In the genomic region with DNA sequence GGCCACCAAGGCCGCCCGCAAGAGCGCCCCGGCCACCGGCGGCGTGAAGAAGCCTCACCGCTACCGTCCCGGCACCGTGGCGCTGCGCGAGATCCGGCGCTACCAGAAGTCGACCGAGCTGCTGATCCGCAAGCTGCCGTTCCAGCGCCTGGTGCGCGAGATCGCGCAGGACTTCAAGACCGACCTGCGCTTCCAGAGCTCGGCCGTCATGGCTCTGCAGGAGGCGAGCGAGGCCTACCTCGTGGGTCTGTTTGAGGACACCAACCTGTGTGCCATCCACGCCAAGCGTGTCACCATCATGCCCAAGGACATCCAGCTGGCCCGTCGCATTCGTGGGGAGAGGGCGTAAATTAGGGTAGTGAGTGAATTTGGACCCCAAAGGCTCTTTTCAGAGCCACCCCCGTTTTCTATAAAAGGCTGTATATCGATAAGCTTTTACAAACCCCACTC, we compare ENCODE assay signal across 8 mouse cellular contexts. TPM values are rescaled to one million over a fixed set of nuclear protein-coding genes. Genes with fewer than 3 reads are reported as not detected.
A peak's percentile ranks its signal among the peaks of the same experiment; 100 is the strongest.
DNase-seq lines count a peak whose midpoint lies in the region; ATAC-seq and TF ChIP-seq lines count a peak whose summit lies in the region.
"Not testable (repeated sequence)": the region's sequence is repeated elsewhere in the genome, so short reads cannot be mapped to it uniquely, and the experiment has no call there.

No protein-coding gene starts in this region.

- peak overlapping the region; percentile 69 for H3K4me3 ChIP-seq in G1E (ENCODE audit: low read depth, low read length)
- H3K4me3 ChIP-seq in embryonic facial prominence, embryonic 13.5 days, result peak overlapping the region; percentile 50
- H3K4me3 ChIP-seq in heart, adult 2 months, result peak overlapping the region; percentile 47
- peak overlapping the region; percentile 32 for H3K4me3 ChIP-seq in hindbrain, postnatal 0 days (ENCODE audit: low read length)
- peak overlapping the region; percentile 52 for H3K4me3 ChIP-seq in limb, embryonic 13.5 days
- H3K4me3 ChIP-seq in lung, postnatal 0 days (ENCODE audit: low read depth, low read length), result peak overlapping the region; percentile 35
- H3K4me3 ChIP-seq in neural tube, embryonic 14.5 days (ENCODE audit: low read depth, low read length), result peak overlapping the region; percentile 32

- ATAC-seq in G1E (ENCODE audit: extremely low read depth, insufficient number of reproducible peaks, low FRiP score, poor library complexity, severe bottlenecking); embryonic facial prominence, embryonic 13.5 days (ENCODE audit: insufficient number of reproducible peaks, insufficient read depth, low FRiP score, low TSS enrichment, low read depth); hindbrain, postnatal 0 days; limb, embryonic 13.5 days (ENCODE audit: low FRiP score, low read depth); lung, postnatal 0 days; neural tube, embryonic 14.5 days (ENCODE audit: low read depth): not testable (repeated sequence)

- not testable (repeated sequence) for TF ChIP-seq EP300 in heart, adult 2 months (IDR thresholded peaks at IDR 0.05; ENCODE audit: insufficient read depth, low read depth, low read length); lung, postnatal 0 days (IDR thresholded peaks at IDR 0.05)

- not testable (repeated sequence) for H3K36me3 ChIP-seq in G1E (replicated peaks); embryonic facial prominence, embryonic 13.5 days; heart, adult 2 months (ENCODE audit: control insufficient read depth, insufficient read depth, low read length); hindbrain, postnatal 0 days (ENCODE audit: insufficient read depth, low read length); limb, embryonic 13.5 days; lung, postnatal 0 days (ENCODE audit: insufficient read depth, low read length); neural tube, embryonic 14.5 days (ENCODE audit: control insufficient read depth, insufficient read depth, low read length)

- H3K79me2 ChIP-seq in heart, adult 2 months (replicated peaks; ENCODE audit: control insufficient read depth, insufficient read depth, low read length), result not testable (repeated sequence)

- H3K9ac ChIP-seq in embryonic facial prominence, embryonic 13.5 days, result peak overlapping the region; percentile 85
- peak overlapping the region; percentile 52; the same call in 1 of the 2 replicates for H3K9ac ChIP-seq in heart, adult 2 months (ENCODE audit: low read depth, low read length)
- peak overlapping the region; percentile 42; the same call in 1 of the 2 replicates for H3K9ac ChIP-seq in hindbrain, postnatal 0 days (replicated peaks; ENCODE audit: low read length)
- peak overlapping the region; percentile 79 for H3K9ac ChIP-seq in limb, embryonic 13.5 days
- not testable (repeated sequence) for H3K9ac ChIP-seq in lung, postnatal 0 days (replicated peaks; ENCODE audit: low read depth)
- H3K9ac ChIP-seq in neural tube, embryonic 14.5 days (replicated peaks; ENCODE audit: low read depth, low read length), result peak overlapping the region; percentile 46

- peak overlapping the region; percentile 75 for H3K4me2 ChIP-seq in embryonic facial prominence, embryonic 13.5 days
- peak overlapping the region; percentile 52 for H3K4me2 ChIP-seq in hindbrain, postnatal 0 days (ENCODE audit: low read depth, low read length)
- peak overlapping the region; percentile 70 for H3K4me2 ChIP-seq in limb, embryonic 13.5 days (replicated peaks)
- peak overlapping the region; percentile 57 for H3K4me2 ChIP-seq in lung, postnatal 0 days (replicated peaks; ENCODE audit: low read depth, low read length)
- H3K4me2 ChIP-seq in neural tube, embryonic 14.5 days (ENCODE audit: low read depth, low read length), result peak overlapping the region; percentile 62

- peaks cover 26% of the 10 kb centered on the region for H3K4me1 ChIP-seq in G1E (ENCODE audit: insufficient read depth, low read depth, low read length)
- peaks cover 18% of the 10 kb centered on the region for H3K4me1 ChIP-seq in embryonic facial prominence, embryonic 13.5 days
- not testable (repeated sequence) for H3K4me1 ChIP-seq in heart, adult 2 months (ENCODE audit: control insufficient read depth, insufficient read depth, low read length); hindbrain, postnatal 0 days (ENCODE audit: insufficient read depth, low read length)
- peaks cover 32% of the 10 kb centered on the region for H3K4me1 ChIP-seq in limb, embryonic 13.5 days
- H3K4me1 ChIP-seq in lung, postnatal 0 days (ENCODE audit: insufficient read depth, low read depth, low read length), result peaks cover 11% of the 10 kb centered on the region; the same call in 1 of the 2 replicates
- peaks cover 32% of the 10 kb centered on the region for H3K4me1 ChIP-seq in neural tube, embryonic 14.5 days (ENCODE audit: control insufficient read depth, insufficient read depth, low read length)

- under 1% methylated on average over 14 of the region's 40 CpGs for WGBS in embryonic facial prominence, embryonic 13.5 days
- WGBS in heart, adult 2 months, result 13% methylated on average over 15 of the region's 40 CpGs
- WGBS in hindbrain, postnatal 0 days, result 0% methylated on average over 13 of the region's 40 CpGs
- WGBS in limb, embryonic 13.5 days, result under 1% methylated on average over 13 of the region's 40 CpGs
- WGBS in lung, postnatal 0 days, result 0% methylated on average over 8 of the region's 40 CpGs
- WGBS in neural tube, embryonic 14.5 days, result under 1% methylated on average over 11 of the region's 40 CpGs

- H3K9me3 ChIP-seq in G1E (replicated peaks); embryonic facial prominence, embryonic 13.5 days; hindbrain, postnatal 0 days (ENCODE audit: low read length); limb, embryonic 13.5 days; lung, postnatal 0 days (ENCODE audit: low read length); neural tube, embryonic 14.5 days (ENCODE audit: control insufficient read depth, low read length): not testable (repeated sequence)

- not testable (repeated sequence) for TF ChIP-seq CTCF in G1E (IDR thresholded peaks at IDR 0.05; ENCODE audit: low read depth, low read length); heart, adult 2 months (IDR thresholded peaks at IDR 0.05); hindbrain, postnatal 0 days (IDR thresholded peaks at IDR 0.05; ENCODE audit: low read depth); lung, postnatal 0 days (IDR thresholded peaks at IDR 0.05)

- H3K27ac ChIP-seq in embryonic facial prominence, embryonic 13.5 days, result peak overlapping the region; percentile 92
- H3K27ac ChIP-seq in heart, adult 2 months; neural tube, embryonic 14.5 days (ENCODE audit: low read depth, low read length): not testable (repeated sequence)
- peak overlapping the region; percentile 70 for H3K27ac ChIP-seq in hindbrain, postnatal 0 days
- H3K27ac ChIP-seq in limb, embryonic 13.5 days, result peak overlapping the region; percentile 87
- peak overlapping the region; percentile 76 for H3K27ac ChIP-seq in lung, postnatal 0 days (ENCODE audit: low read length)

- H3K27me3 ChIP-seq in G1E (ENCODE audit: insufficient read depth, low read length); embryonic facial prominence, embryonic 13.5 days; heart, adult 2 months (ENCODE audit: control insufficient read depth, insufficient read depth, low read length); hindbrain, postnatal 0 days (ENCODE audit: insufficient read depth, low read length); limb, embryonic 13.5 days; lung, postnatal 0 days (replicated peaks; ENCODE audit: insufficient read depth, low read length); neural tube, embryonic 14.5 days (ENCODE audit: control insufficient read depth, insufficient read depth, low read length): not testable (repeated sequence)

- intact Hi-C loops in heart, adult 2 months (cut with DNase I), result not testable (repeated sequence)

- not testable (repeated sequence) for DNase-seq in G1E (ENCODE audit: low spot score); heart, adult 2 months; hindbrain, postnatal 0 days (ENCODE audit: low spot score); lung, postnatal 0 days (ENCODE audit: low spot score)
- peak; percentile 24 for DNase-seq in thymus, postnatal 14 days

- not testable (repeated sequence) for TF ChIP-seq POLR2A in heart, adult 2 months (IDR thresholded peaks at IDR 0.05; ENCODE audit: insufficient read depth, low read depth, low read length)

RNA-seq across cellular contexts. Expression of a gene that starts 0.3 kb away (rescaled TPM):
- total RNA-seq in G1E (2014; fragmentation: Nextera tagmentation) (524 and 556 TPM in 2 replicates), G1E (2017) (92.0 and 101 TPM in 2 replicates)
- 3.7 and 9.6 TPM in 2 replicates for polyA plus RNA-seq in G1E (2012)
- 7.6 and 8.4 TPM in 2 replicates for polyA plus RNA-seq in embryonic facial prominence, embryonic 13.5 days (2015; fragmentation: Nextera tagmentation; extraction: Ambion mirVana)
- total RNA-seq in heart, adult 2 months (2021), result 1 to 10 TPM; 1.5 to 2.3 TPM
- 1.1 and 1.6 TPM in 2 replicates for polyA plus RNA-seq in heart, adult 2 months (2012; rRNA removed)
- total RNA-seq in hindbrain, postnatal 0 days (2014; rRNA removed), result 173 and 207 TPM in 2 replicates
- polyA plus RNA-seq in hindbrain, postnatal 0 days (2015; fragmentation: Nextera tagmentation; extraction: Ambion mirVana), result 0.96 and 1.4 TPM in 2 replicates
- 7.8 and 8.4 TPM in 2 replicates for polyA plus RNA-seq in limb, embryonic 13.5 days (2015; fragmentation: Nextera tagmentation; extraction: Ambion mirVana)
- 0.62 and 1.3 TPM in 2 replicates for polyA plus RNA-seq in lung, postnatal 0 days (2015; fragmentation: Nextera tagmentation; extraction: Ambion mirVana)
- polyA plus RNA-seq in neural tube, embryonic 14.5 days (2014; fragmentation: Nextera tagmentation; extraction: Ambion mirVana), result 0.50 and 1.1 TPM in 2 replicates

RNA-seq across cellular contexts. Expression of a gene that starts 1.7 kb away (rescaled TPM):
- total RNA-seq in G1E (2014; fragmentation: Nextera tagmentation), result 5.3 and 7.3 TPM in 2 replicates
- 491 and 756 TPM in 2 replicates for total RNA-seq in G1E (2017)
- 2.3 and 7.4 TPM in 2 replicates for polyA plus RNA-seq in G1E (2012)
- 1.7 and 3.1 TPM in 2 replicates for polyA plus RNA-seq in embryonic facial prominence, embryonic 13.5 days (2015; fragmentation: Nextera tagmentation; extraction: Ambion mirVana)
- total RNA-seq in heart, adult 2 months (2021), result 1 to 10 TPM; 1.4 to 2.8 TPM
- polyA plus RNA-seq in heart, adult 2 months (2012; rRNA removed), result 0.61 TPM in 1 of 2 replicates, not detected in the other
- 636 and 885 TPM in 2 replicates for total RNA-seq in hindbrain, postnatal 0 days (2014; rRNA removed)
- polyA plus RNA-seq in hindbrain, postnatal 0 days (2015; fragmentation: Nextera tagmentation; extraction: Ambion mirVana), result 0.69 TPM in 1 of 2 replicates, not detected in the other
- 1.0 and 3.0 TPM in 2 replicates for polyA plus RNA-seq in limb, embryonic 13.5 days (2015; fragmentation: Nextera tagmentation; extraction: Ambion mirVana)
- polyA plus RNA-seq in lung, postnatal 0 days (2015; fragmentation: Nextera tagmentation; extraction: Ambion mirVana), result 0.49 and 0.57 TPM in 2 replicates
- 1.1 TPM in 1 of 2 replicates, not detected in the other for polyA plus RNA-seq in neural tube, embryonic 14.5 days (2014; fragmentation: Nextera tagmentation; extraction: Ambion mirVana)

RNA-seq across cellular contexts. Expression of a gene that starts 1.9 kb away (rescaled TPM):
- 610 and 627 TPM in 2 replicates for total RNA-seq in G1E (2014; fragmentation: Nextera tagmentation)
- total RNA-seq in G1E (2017), result 748 and 859 TPM in 2 replicates
- polyA plus RNA-seq in G1E (2012), result 5.7 and 27.4 TPM in 2 replicates
- polyA plus RNA-seq in embryonic facial prominence, embryonic 13.5 days (2015; fragmentation: Nextera tagmentation; extraction: Ambion mirVana), result 12.2 and 13.4 TPM in 2 replicates
- total RNA-seq in heart, adult 2 months (2021), result 1 to 10 TPM; 5.2 to 8.4 TPM
- polyA plus RNA-seq in heart, adult 2 months (2012; rRNA removed), result 1.00 TPM in 1 of 2 replicates, not detected in the other
- 695 and 1,354 TPM in 2 replicates for total RNA-seq in hindbrain, postnatal 0 days (2014; rRNA removed)
- polyA plus RNA-seq in hindbrain, postnatal 0 days (2015; fragmentation: Nextera tagmentation; extraction: Ambion mirVana), result 1.3 and 2.4 TPM in 2 replicates
- 9.1 and 16.5 TPM in 2 replicates for polyA plus RNA-seq in limb, embryonic 13.5 days (2015; fragmentation: Nextera tagmentation; extraction: Ambion mirVana)
- polyA plus RNA-seq in lung, postnatal 0 days (2015; fragmentation: Nextera tagmentation; extraction: Ambion mirVana), result 0.48 and 0.87 TPM in 2 replicates
- 0.94 TPM in 1 of 2 replicates, not detected in the other for polyA plus RNA-seq in neural tube, embryonic 14.5 days (2014; fragmentation: Nextera tagmentation; extraction: Ambion mirVana)

RNA-seq across cellular contexts. Expression of a gene that starts 4.7 kb away (rescaled TPM):
- total RNA-seq in G1E (2014; fragmentation: Nextera tagmentation) (1,531 and 1,684 TPM in 2 replicates), G1E (2017) (1,342 and 1,812 TPM in 2 replicates)
- 13.0 and 49.8 TPM in 2 replicates for polyA plus RNA-seq in G1E (2012)
- polyA plus RNA-seq in embryonic facial prominence, embryonic 13.5 days (2015; fragmentation: Nextera tagmentation; extraction: Ambion mirVana), result 7.5 and 10.6 TPM in 2 replicates
- 10 to 100 TPM; 16.4 to 19.5 TPM for total RNA-seq in heart, adult 2 months (2021)
- 3.3 TPM in 2 replicates for polyA plus RNA-seq in heart, adult 2 months (2012; rRNA removed)
- 1,151 and 1,635 TPM in 2 replicates for total RNA-seq in hindbrain, postnatal 0 days (2014; rRNA removed)
- 2.6 and 5.2 TPM in 2 replicates for polyA plus RNA-seq in hindbrain, postnatal 0 days (2015; fragmentation: Nextera tagmentation; extraction: Ambion mirVana)
- 11.2 and 14.4 TPM in 2 replicates for polyA plus RNA-seq in limb, embryonic 13.5 days (2015; fragmentation: Nextera tagmentation; extraction: Ambion mirVana)
- polyA plus RNA-seq in lung, postnatal 0 days (2015; fragmentation: Nextera tagmentation; extraction: Ambion mirVana), result 1.3 and 1.9 TPM in 2 replicates
- 0.75 and 1.1 TPM in 2 replicates for polyA plus RNA-seq in neural tube, embryonic 14.5 days (2014; fragmentation: Nextera tagmentation; extraction: Ambion mirVana)

RNA-seq across cellular contexts. Expression of a gene that starts 4.9 kb away (rescaled TPM):
- total RNA-seq in G1E (2014; fragmentation: Nextera tagmentation) (81.0 and 140 TPM in 2 replicates), G1E (2017) (258 and 359 TPM in 2 replicates)
- 31.2 and 48.5 TPM in 2 replicates for polyA plus RNA-seq in G1E (2012)
- polyA plus RNA-seq in embryonic facial prominence, embryonic 13.5 days (2015; fragmentation: Nextera tagmentation; extraction: Ambion mirVana), result 108 and 115 TPM in 2 replicates
- total RNA-seq in heart, adult 2 months (2021), result 1 to 10 TPM; 1.8 to 2.8 TPM
- 0.49 and 0.50 TPM in 2 replicates for polyA plus RNA-seq in heart, adult 2 months (2012; rRNA removed)
- total RNA-seq in hindbrain, postnatal 0 days (2014; rRNA removed), result 221 and 249 TPM in 2 replicates
- polyA plus RNA-seq in hindbrain, postnatal 0 days (2015; fragmentation: Nextera tagmentation; extraction: Ambion mirVana), result 12.2 and 13.8 TPM in 2 replicates
- 110 and 115 TPM in 2 replicates for polyA plus RNA-seq in limb, embryonic 13.5 days (2015; fragmentation: Nextera tagmentation; extraction: Ambion mirVana)
- 7.1 and 7.9 TPM in 2 replicates for polyA plus RNA-seq in lung, postnatal 0 days (2015; fragmentation: Nextera tagmentation; extraction: Ambion mirVana)
- polyA plus RNA-seq in neural tube, embryonic 14.5 days (2014; fragmentation: Nextera tagmentation; extraction: Ambion mirVana), result 11.7 and 12.9 TPM in 2 replicates
